Mouse (Mus musculus): ENCODE measurements at regions not wholly inside any gene's neighbourhood (a gene's known extent, or its start where the extent isn't known, plus 50 kb on each side); places are given as distances from the start of the nearest gene placed in this dataset.

DNA sequence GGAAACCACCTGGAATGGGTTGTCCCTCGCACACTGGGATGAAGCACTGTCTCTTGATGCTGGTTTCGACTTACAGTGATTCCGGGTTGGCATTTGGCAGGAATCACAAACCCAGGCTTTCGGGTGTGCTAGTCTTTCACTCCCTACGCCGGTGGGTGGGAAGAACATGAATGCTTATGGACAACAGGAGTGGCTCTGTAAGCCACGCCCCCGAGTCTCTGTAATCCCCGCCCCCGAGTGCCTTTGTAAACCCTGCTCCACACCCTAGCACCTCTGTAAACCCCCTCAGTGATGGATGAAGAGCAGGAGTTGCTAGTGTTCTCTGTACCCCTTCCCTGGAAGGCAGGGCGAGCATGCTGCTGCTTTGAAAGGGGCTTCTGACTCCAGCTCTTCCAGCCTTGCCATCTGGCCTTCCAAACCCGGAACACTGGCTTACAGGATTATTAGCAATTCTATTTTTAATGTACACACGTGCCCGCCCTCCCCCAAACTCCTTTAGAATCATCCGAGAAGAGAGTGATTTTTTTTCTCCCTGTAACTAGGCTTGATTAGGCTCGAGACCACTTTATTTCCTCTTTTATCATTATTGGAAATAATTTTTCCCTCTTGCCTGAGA is 272.6 kb downstream of the Vrk1 start:
- Histone ChIP-seq H3K4me1 (ENCODE audit: control insufficient read depth, insufficient read depth, low read length) (no peaks in the 10 kb centered on the region), H3K4me3 (ENCODE audit: low read depth, low read length) (no peak overlapping the region), H3K9me3 (ENCODE audit: control insufficient read depth, low read length) (no peaks in the 10 kb centered on the region), H3K4me2 (no peak overlapping the region), H3K36me3 (ENCODE audit: control insufficient read depth, insufficient read depth, low read length) (no peaks in the 10 kb centered on the region), H3K9ac (ENCODE audit: low read length) (no peak overlapping the region), H3K27ac (ENCODE audit: low read depth, low read length) (no peak overlapping the region), H3K27me3 (ENCODE audit: control insufficient read depth, insufficient read depth, low read length) (no peaks in the 10 kb centered on the region)
- ATAC-seq (ENCODE audit: low FRiP score) = no peak
- WGBS = 68% methylated on average over 16 of the region's 16 CpGs
- DNase-seq (ENCODE audit: low spot score, missing footprints) = no peak

GRCm38 (mm10) chr12:106284814-106285213 is 274.8 kb downstream of the Vrk1 start:
- Histone ChIP-seq H3K27me3 (ENCODE audit: control insufficient read depth, insufficient read depth, low read length) (no peaks in the 10 kb centered on the region), H3K9ac (ENCODE audit: low read length) (no peak overlapping the region), H3K4me3 (ENCODE audit: low read depth, low read length) (no peak overlapping the region), H3K4me2 (no peak overlapping the region), H3K27ac (ENCODE audit: low read depth, low read length) (no peak overlapping the region), H3K9me3 (ENCODE audit: control insufficient read depth, low read length) (no peaks in the 10 kb centered on the region), H3K36me3 (ENCODE audit: control insufficient read depth, insufficient read depth, low read length) (no peaks in the 10 kb centered on the region), H3K4me1 (ENCODE audit: control insufficient read depth, insufficient read depth, low read length) (no peaks in the 10 kb centered on the region)
- no peak for ATAC-seq (ENCODE audit: low FRiP score)
- no peak for DNase-seq (ENCODE audit: low spot score, missing footprints)
- 89% methylated on average over 8 of the region's 8 CpGs for WGBS

GRCm38 (mm10) chr12:106288791-106289515 is 278.9 kb downstream of the Vrk1 start:
- Histone ChIP-seq H3K4me3 (ENCODE audit: low read depth, low read length) (no peak overlapping the region), H3K36me3 (ENCODE audit: control insufficient read depth, insufficient read depth, low read length) (no peaks in the 10 kb centered on the region), H3K4me2 (no peak overlapping the region), H3K27me3 (ENCODE audit: control insufficient read depth, insufficient read depth, low read length) (no peaks in the 10 kb centered on the region), H3K9ac (ENCODE audit: low read length) (no peak overlapping the region), H3K27ac (ENCODE audit: low read depth, low read length) (no peak overlapping the region), H3K4me1 (ENCODE audit: control insufficient read depth, insufficient read depth, low read length) (no peaks in the 10 kb centered on the region), H3K9me3 (ENCODE audit: control insufficient read depth, low read length) (no peaks in the 10 kb centered on the region)
- 84% methylated on average over 23 of the region's 23 CpGs for whole genome bisulfite sequencing
- ATAC-seq (ENCODE audit: low FRiP score) = no peak
- DNase-seq (ENCODE audit: low spot score, missing footprints) = no peak

GRCm38 (mm10) chr12:106291476-106292046 is 281.5 kb downstream of the Vrk1 start:
- ATAC-seq (ENCODE audit: low FRiP score) = no peak
- H3K9ac ChIP-seq (ENCODE audit: low read length) = no peak overlapping the region

GRCm38 (mm10) chr12:106293117-106293516 is 283.1 kb downstream of the Vrk1 start:
- Histone ChIP-seq H3K9me3 (ENCODE audit: control insufficient read depth, low read length) (no peaks in the 10 kb centered on the region), H3K4me3 (ENCODE audit: low read depth, low read length) (no peak overlapping the region), H3K4me2 (no peak overlapping the region), H3K9ac (ENCODE audit: low read length) (no peak overlapping the region), H3K27me3 (ENCODE audit: control insufficient read depth, insufficient read depth, low read length) (no peaks in the 10 kb centered on the region), H3K27ac (ENCODE audit: low read depth, low read length) (no peak overlapping the region), H3K4me1 (ENCODE audit: control insufficient read depth, insufficient read depth, low read length) (no peaks in the 10 kb centered on the region), H3K36me3 (ENCODE audit: control insufficient read depth, insufficient read depth, low read length) (no peaks in the 10 kb centered on the region)
- DNase-seq (ENCODE audit: low spot score, missing footprints) = no peak
- 75% methylated on average over 5 of the region's 5 CpGs for WGBS
- ATAC-seq (ENCODE audit: low FRiP score) = no peak

More at GRCm38 (mm10) chr12:106291476-106292046, 281.5 kb downstream of the Vrk1 start:
- Histone ChIP-seq H3K4me1 (ENCODE audit: control insufficient read depth, insufficient read depth, low read length) (no peaks in the 10 kb centered on the region), H3K4me3 (ENCODE audit: low read depth, low read length) (no peak overlapping the region), H3K27ac (ENCODE audit: low read depth, low read length) (no peak overlapping the region), H3K9me3 (ENCODE audit: control insufficient read depth, low read length) (no peaks in the 10 kb centered on the region), H3K36me3 (ENCODE audit: control insufficient read depth, insufficient read depth, low read length) (no peaks in the 10 kb centered on the region), H3K4me2 (no peak overlapping the region), H3K27me3 (ENCODE audit: control insufficient read depth, insufficient read depth, low read length) (no peaks in the 10 kb centered on the region)
- 78% methylated on average over 15 of the region's 15 CpGs for WGBS
- no peak for DNase-seq (ENCODE audit: low spot score, missing footprints)

DNA sequence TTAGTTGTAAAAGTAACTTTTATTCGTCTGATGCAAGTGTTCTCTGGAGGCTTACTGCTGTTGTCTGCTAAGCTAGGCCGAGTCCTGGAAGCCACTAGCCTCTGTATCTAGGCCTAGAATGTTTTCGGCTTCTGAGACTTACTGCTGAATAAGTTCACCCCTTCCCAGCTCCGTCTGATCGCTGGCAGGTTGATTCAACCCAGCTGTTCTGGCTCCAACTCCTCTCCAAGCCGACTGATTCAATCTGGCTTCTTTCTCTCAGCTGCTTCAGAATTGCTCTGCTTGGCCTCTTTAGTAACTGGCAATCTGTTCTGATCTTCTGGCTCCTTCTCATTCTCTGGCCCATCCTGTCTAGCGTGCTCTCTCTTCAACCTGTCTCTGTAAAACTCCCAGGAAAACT is 285.6 kb downstream of the Vrk1 start:
- WGBS = 77% methylated on average over 7 of the region's 7 CpGs

DNA sequence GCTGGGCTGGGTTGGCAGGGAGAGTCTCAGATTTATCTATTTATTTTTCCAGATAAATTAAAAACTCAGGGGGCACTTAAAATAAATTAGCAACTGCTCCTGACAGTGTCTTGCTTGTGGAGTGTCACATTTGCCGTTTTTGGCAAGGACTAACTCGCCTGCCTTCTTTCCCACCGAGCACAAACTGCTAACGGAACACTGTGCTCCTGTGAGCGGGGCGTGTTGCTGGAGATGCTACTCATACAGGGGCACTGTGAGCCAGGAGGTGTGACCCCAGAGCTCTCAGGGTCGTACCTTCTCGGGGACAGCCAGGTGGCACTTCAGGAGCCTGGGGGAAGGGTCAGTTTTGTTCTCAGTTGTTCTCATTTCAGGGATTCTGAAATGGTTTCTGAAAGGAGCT is 292.6 kb downstream of the Vrk1 start:
- ATAC-seq (ENCODE audit: low FRiP score) (no peak), DNase-seq (ENCODE audit: low spot score, missing footprints) (no peak)
- Histone ChIP-seq H3K9ac (ENCODE audit: low read length) (no peak overlapping the region), H3K27me3 (ENCODE audit: control insufficient read depth, insufficient read depth, low read length) (no peaks in the 10 kb centered on the region), H3K4me3 (ENCODE audit: low read depth, low read length) (no peak overlapping the region), H3K4me2 (no peak overlapping the region), H3K36me3 (ENCODE audit: control insufficient read depth, insufficient read depth, low read length) (no peaks in the 10 kb centered on the region), H3K9me3 (ENCODE audit: control insufficient read depth, low read length) (no peaks in the 10 kb centered on the region), H3K4me1 (ENCODE audit: control insufficient read depth, insufficient read depth, low read length) (no peaks in the 10 kb centered on the region), H3K27ac (ENCODE audit: low read depth, low read length) (no peak overlapping the region)
- 78% methylated on average over 8 of the region's 8 CpGs for WGBS

More for the DNA sequence above, 285.6 kb downstream of the Vrk1 start:
- no peaks in the 10 kb centered on the region for H3K4me1 ChIP-seq (ENCODE audit: control insufficient read depth, insufficient read depth, low read length)
- H3K4me3 ChIP-seq (ENCODE audit: low read depth, low read length) = no peak overlapping the region
- no peak overlapping the region for H3K27ac ChIP-seq (ENCODE audit: low read depth, low read length)
- H3K27me3 ChIP-seq (ENCODE audit: control insufficient read depth, insufficient read depth, low read length) = no peaks in the 10 kb centered on the region
- ATAC-seq (ENCODE audit: low FRiP score) (no peak), DNase-seq (ENCODE audit: low spot score, missing footprints) (no peak)
- H3K36me3 ChIP-seq (ENCODE audit: control insufficient read depth, insufficient read depth, low read length) = no peaks in the 10 kb centered on the region
- no peaks in the 10 kb centered on the region for H3K9me3 ChIP-seq (ENCODE audit: control insufficient read depth, low read length)
- H3K4me2 ChIP-seq = no peak overlapping the region
- H3K9ac ChIP-seq (ENCODE audit: low read length) = no peak overlapping the region

GRCm38 (mm10) chr12:106308291-106308955 is 298.4 kb downstream of the Vrk1 start:
- Histone ChIP-seq H3K4me2 (no peak overlapping the region), H3K27me3 (ENCODE audit: control insufficient read depth, insufficient read depth, low read length) (no peaks in the 10 kb centered on the region), H3K9me3 (ENCODE audit: control insufficient read depth, low read length) (no peaks in the 10 kb centered on the region), H3K27ac (ENCODE audit: low read depth, low read length) (no peak overlapping the region), H3K36me3 (ENCODE audit: control insufficient read depth, insufficient read depth, low read length) (no peaks in the 10 kb centered on the region), H3K4me1 (ENCODE audit: control insufficient read depth, insufficient read depth, low read length) (peaks cover 21% of the 10 kb centered on the region), H3K4me3 (ENCODE audit: low read depth, low read length) (no peak overlapping the region), H3K9ac (ENCODE audit: low read length) (no peak overlapping the region)
- ATAC-seq (ENCODE audit: low FRiP score) = no peak
- 81% methylated on average over 12 of the region's 12 CpGs for WGBS
- DNase-seq (ENCODE audit: low spot score, missing footprints) = peak; percentile 80
